Mouse (Mus musculus) E14TG2a.4 (cell line): ENCODE data around the gene Wnt6.
"Not testable (repeated sequence)": the region's sequence is repeated elsewhere in the genome, so short reads cannot be mapped to it uniquely, and the experiment has no call there.

Experiments
- H3K27me3 ChIP-seq: 2 replicates; pipeline ENCODE4 v1.6.1; 2014; ENCODE audit warnings: low read length, control low read depth; ENCODE audit not compliant: insufficient read depth
- H3K36me3 ChIP-seq: 2 replicates; pipeline ENCODE4 v1.6.1; 2014; ENCODE audit warnings: low read length, control low read depth; ENCODE audit not compliant: insufficient read depth
- H3K4me1 ChIP-seq: replicated peaks from 2 replicates; pipeline ENCODE4 v1.6.1; 2014; ENCODE audit warnings: low read depth, low read length, control low read depth
- H3K4me3 ChIP-seq: replicated peaks from 2 replicates; pipeline ENCODE4 v1.5.1; 2014; ENCODE audit warnings: mild to moderate bottlenecking, low read length
- H3K9me3 ChIP-seq: 2 replicates; pipeline ENCODE4 v1.6.1; 2014; ENCODE audit warnings: low read length, control low read depth
- CTCF ChIP-seq: conservative IDR thresholded peaks from 2 replicates; pipeline ENCODE4 v1.5.1; 2014; ENCODE audit warnings: low read length
- NANOG ChIP-seq: IDR thresholded peaks from 2 replicates; pipeline ENCODE4 v1.6.1; 2014; ENCODE audit warnings: borderline replicate concordance, low read length, mixed read lengths
- POU5F1 ChIP-seq: IDR thresholded peaks from 2 replicates; pipeline ENCODE4 v1.6.1; 2014; ENCODE audit warnings: low read length, borderline replicate concordance

Wnt6 gene

DNA sequence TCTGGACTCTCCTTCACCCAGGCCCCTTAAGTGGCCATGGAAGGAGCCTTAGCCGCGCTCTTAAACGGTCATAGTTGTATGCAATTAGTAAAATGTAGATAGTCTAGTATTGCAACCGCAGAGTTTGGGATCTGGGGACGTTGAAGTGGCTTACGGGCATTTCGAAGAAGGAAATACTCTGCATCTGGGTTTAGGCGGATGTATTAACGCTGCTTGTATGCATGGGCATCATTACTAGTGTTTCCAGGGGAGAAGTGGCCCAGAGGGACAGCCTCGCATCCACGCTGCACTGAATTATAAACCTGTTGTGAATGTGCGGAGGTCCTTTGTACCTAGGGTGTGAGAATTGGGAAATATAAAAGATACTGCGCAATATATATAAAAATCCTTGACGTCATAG, 45.5 kb downstream of the Wnt6 start:
- H3K4me3 ChIP-seq, result peak overlapping the region; percentile 90
- H3K9me3 ChIP-seq, result no peaks in the 10 kb centered on the region
- peaks cover 6% of the 10 kb centered on the region for H3K27me3 ChIP-seq
- TF ChIP-seq POU5F1 (no peak), CTCF (no peak), NANOG (no peak)
- peaks cover 44% of the 10 kb centered on the region for H3K4me1 ChIP-seq
- H3K36me3 ChIP-seq, result 0 out of 2 replicates have a peak, but pooled peaks cover 4% of the 10 kb centered on the region

DNA sequence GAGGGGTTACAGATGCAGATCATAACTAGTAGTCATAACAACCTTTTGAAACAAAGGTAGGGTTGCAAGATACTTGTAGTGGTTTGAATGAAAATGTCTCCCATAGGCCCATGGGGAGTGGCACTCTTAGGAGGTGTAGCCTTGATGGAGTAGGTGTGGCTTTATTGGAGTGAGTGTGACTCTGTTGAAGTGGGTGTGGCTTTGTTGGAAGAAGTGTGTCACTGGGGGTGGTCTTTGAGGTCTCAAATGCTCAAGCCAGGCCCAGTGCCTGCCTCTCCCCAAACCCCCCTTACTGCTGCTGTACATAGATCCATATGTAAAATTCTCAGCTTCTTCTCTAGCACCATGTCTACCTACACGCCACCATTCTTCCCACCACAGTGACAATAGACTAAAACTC, 46.8 kb downstream of the Wnt6 start:
- H3K27me3 ChIP-seq, result peaks cover 4% of the 10 kb centered on the region
- H3K9me3 ChIP-seq, result no peaks in the 10 kb centered on the region
- H3K4me1 ChIP-seq, result peaks cover 53% of the 10 kb centered on the region
- no peak for TF ChIP-seq POU5F1
- H3K4me3 ChIP-seq, result no peak overlapping the region
- 0 out of 2 replicates have a peak, but pooled peaks cover 4% of the 10 kb centered on the region for H3K36me3 ChIP-seq

DNA sequence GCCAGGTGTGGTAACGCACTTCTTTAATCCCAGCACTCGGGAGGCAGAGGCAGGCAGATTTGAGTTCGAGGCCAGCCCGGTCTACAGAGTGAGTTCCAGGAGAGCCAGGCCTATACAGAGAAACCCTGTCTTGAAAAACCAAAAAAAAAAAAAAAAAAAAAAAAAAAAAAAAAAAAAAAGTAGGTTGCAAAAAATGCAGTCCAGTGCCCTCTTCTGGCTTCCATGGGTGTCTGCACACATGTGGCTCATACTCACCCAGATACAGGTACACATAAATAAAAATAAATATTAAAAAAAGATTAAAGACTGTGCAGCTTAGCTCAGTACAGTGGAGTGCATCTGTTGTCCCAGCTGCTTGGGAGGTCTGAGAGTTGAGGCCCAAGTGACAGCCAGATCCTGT, 51.9 kb downstream of the Wnt6 start:
- H3K27me3 ChIP-seq, H3K9me3 ChIP-seq, H3K4me3 ChIP-seq, H3K36me3 ChIP-seq: not testable (repeated sequence)
- TF ChIP-seq CTCF, result peak; percentile 29
- peaks cover 62% of the 10 kb centered on the region for H3K4me1 ChIP-seq

DNA sequence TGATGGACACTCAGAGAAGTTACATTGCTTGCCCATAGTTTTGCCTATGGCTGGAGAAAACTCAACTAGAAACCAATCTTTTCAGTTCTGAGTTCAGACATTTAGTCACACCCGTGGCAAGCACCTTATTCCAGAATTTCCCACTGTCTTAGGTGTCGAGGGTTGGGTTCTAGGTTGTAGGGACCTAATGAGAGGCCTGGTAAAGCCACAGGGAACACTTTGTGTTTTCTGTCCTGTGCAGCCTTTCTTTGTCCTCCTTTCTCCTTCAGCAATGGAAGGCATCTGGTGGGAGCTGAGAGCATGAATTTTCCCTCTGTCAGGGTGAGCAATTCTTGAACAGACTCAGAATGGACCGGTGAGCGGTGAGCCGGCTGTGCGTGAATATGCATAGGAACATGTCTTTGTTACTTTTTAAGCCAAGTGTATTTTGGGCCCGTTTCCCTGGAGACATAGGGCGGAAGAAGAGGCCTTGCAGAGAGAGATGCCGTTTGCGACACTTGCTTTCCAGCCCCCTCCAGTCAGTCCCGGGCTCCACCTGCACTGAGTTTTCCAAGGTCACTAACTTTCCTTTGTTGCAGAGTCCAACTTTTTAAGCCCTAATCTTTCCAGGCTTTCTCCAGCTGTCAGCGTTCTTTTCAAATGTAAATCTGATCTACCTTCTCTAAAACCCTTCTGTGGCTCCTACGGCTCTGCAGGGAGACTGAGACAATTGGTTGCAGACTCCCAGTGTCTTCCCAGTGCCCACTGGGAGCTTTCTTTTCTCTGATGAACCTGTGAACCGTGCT, 53.0 kb downstream of the Wnt6 start:
- TF ChIP-seq NANOG, result peak; percentile 88
- no peak for TF ChIP-seq CTCF
- peak; percentile 78; the same call in 1 of the 2 replicates for TF ChIP-seq POU5F1
- Histone ChIP-seq H3K9me3 (no peaks in the 10 kb centered on the region), H3K4me3 (peak overlapping the region; percentile 33), H3K27me3 (no peaks in the 10 kb centered on the region), H3K4me1 (peaks cover 65% of the 10 kb centered on the region), H3K36me3 (no peaks in the 10 kb centered on the region)

DNA sequence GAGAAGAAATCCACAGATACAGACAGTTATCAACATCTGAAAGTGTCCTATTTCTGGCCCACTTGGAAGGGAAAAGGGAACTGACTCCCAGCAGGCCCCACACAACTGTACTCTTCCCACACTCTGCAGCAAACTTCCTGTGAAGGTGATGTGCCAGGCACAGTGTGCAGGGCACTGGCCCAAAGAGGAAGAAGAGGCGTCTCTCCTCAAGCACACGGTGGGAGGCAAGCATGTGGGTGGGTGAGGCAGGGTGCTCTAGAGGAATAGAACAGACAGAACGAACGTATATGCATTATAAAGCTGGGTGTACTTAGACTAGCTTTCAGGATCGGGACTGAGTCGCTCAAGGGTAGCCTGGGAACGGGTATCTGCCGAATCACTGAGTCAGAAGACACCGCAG, 58.4 kb downstream of the Wnt6 start:
- Histone ChIP-seq H3K9me3 (no peaks in the 10 kb centered on the region), H3K4me3 (0 out of 2 replicates have a peak overlapping the region, but pooled peaks have one; percentile 29), H3K4me1 (peaks cover 53% of the 10 kb centered on the region), H3K27me3 (peaks cover 10% of the 10 kb centered on the region), H3K36me3 (no peaks in the 10 kb centered on the region)
- TF ChIP-seq CTCF (no peak), POU5F1 (no peak), NANOG (no peak)

DNA sequence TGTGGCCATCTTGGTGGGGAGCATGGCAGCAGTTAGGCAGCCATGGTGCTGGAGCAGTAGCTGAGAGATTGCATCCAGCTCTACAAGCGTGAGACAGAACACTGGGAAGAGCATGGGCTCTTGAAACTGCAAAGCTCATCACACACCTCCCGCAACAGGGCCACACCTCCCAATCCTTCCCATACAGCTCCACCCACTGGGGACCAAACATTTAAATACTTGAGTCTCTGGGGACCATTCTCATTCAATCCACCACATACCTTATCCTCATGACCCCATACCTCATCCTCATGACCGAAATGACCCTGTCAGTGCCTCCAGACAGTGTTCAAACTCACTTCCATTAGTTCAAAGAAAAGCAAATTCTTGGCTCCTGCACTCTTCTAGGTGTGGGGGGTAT, 61.6 kb downstream of the Wnt6 start:
- TF ChIP-seq POU5F1 (no peak), NANOG (no peak), CTCF (no peak)
- Histone ChIP-seq H3K4me3 (no peak overlapping the region), H3K27me3 (peaks cover 10% of the 10 kb centered on the region), H3K4me1 (peaks cover 27% of the 10 kb centered on the region), H3K9me3 (no peaks in the 10 kb centered on the region), H3K36me3 (no peaks in the 10 kb centered on the region)
